Mouse (Mus musculus) limb, embryonic 14.5 days (tissue): Measurements from ENCODE around the gene Bmpr2. TPM values are rescaled to one million over a fixed set of nuclear protein-coding genes. Genes with fewer than 3 reads are reported as not detected.

Source experiments
- ATAC-seq: fragments of 200-750 bp; cut with Nextera tagmentation; 2 replicates; pipeline ENCODE4 v1.8.0; 2017; ENCODE audit warnings: low read depth, moderate number of reproducible peaks, moderate TSS enrichment; ENCODE audit not compliant: low FRiP score
- DNase-seq: peaks from one replicate; pipeline ENCODE4 v3.0.0-alpha.2; 2015; ENCODE audit warnings: low spot score
- H3K27ac ChIP-seq: fragments of 300-500 bp; sonication (generic); replicated peaks from 2 replicates; pipeline ENCODE4 v1.5.1; 2014; ENCODE audit warnings: low read depth, mild to moderate bottlenecking, low read length, moderate library complexity, mixed read lengths
- H3K27me3 ChIP-seq: fragments of 300-500 bp; sonication (generic); 2 replicates; pipeline ENCODE4 v1.6.1; 2014; ENCODE audit warnings: low read length, mixed read lengths; ENCODE audit not compliant: control insufficient read depth, insufficient read depth
- H3K36me3 ChIP-seq: fragments of 300-500 bp; sonication (generic); 2 replicates; pipeline ENCODE4 v1.6.1; 2014; ENCODE audit warnings: mild to moderate bottlenecking, low read length, moderate library complexity, mixed read lengths; ENCODE audit not compliant: control insufficient read depth, insufficient read depth
- H3K4me1 ChIP-seq: fragments of 300-500 bp; sonication (generic); 2 replicates; pipeline ENCODE4 v1.6.1; 2014; ENCODE audit warnings: antibody characterized with exemption, low read length, mixed read lengths; ENCODE audit not compliant: control insufficient read depth, insufficient read depth
- H3K4me2 ChIP-seq: fragments of 300-500 bp; sonication (generic); replicated peaks from 2 replicates; pipeline ENCODE4 v1.6.1; 2014; ENCODE audit warnings: low read depth, mild to moderate bottlenecking, low read length, moderate library complexity; ENCODE audit not compliant: severe bottlenecking
- H3K4me3 ChIP-seq: fragments of 300-500 bp; sonication (generic); replicated peaks from 2 replicates; pipeline ENCODE4 v1.5.1; 2014; ENCODE audit warnings: low read length
- H3K9ac ChIP-seq: fragments of 300-500 bp; sonication (generic); 2 replicates; pipeline ENCODE4 v1.6.1; 2014; ENCODE audit warnings: mild to moderate bottlenecking, low read depth, low read length, moderate library complexity; ENCODE audit not compliant: severe bottlenecking
- H3K9me3 ChIP-seq: fragments of 300-500 bp; sonication (generic); 2 replicates; pipeline ENCODE4 v1.6.1; 2016; ENCODE audit warnings: low read length; ENCODE audit not compliant: control insufficient read depth
- POLR2A ChIP-seq: fragments of 200-500 bp; IDR thresholded peaks from 2 replicates; pipeline ENCODE4 v1.8.0; 2012; ENCODE audit warnings: inconsistent platforms, mild to moderate bottlenecking, moderate library complexity, borderline replicate concordance; ENCODE audit not compliant: insufficient read depth, insufficient read length; ENCODE audit errors: extremely low read depth
- WGBS: fragments of 180-500 bp; shearing (Covaris S2); extraction: QIAGEN DNeasy Blood & Tissue Kit; methylation state at CpG from one replicate; pipeline ENCODE4 v1.1.7; 2014; 5-methylcytosine and 5-hydroxymethylcytosine counted together
- polyA plus RNA-seq, 2 experiments: library from polyadenylated mRNA; depleted of rRNA in 1 of 2; stranded (reverse) in 1 of 2; unstranded in 1 of 2; fragments of >200 nt; fragmentation: Nextera tagmentation in 1 of 2; extraction: Ambion mirVana in 1 of 2; gene quantifications; 2 replicates each; pipeline versions ENCODE4 v1.2.1 to v1.2.3; 2012 to 2014

Gene Bmpr2
- polyA plus RNA-seq, 2 experiments = 14.6 to 15.2 TPM

GRCm38 (mm10) chr1:59917401-59917800, 154.2 kb downstream of the Bmpr2 start:
- 53% methylated on average over 3 of the region's 3 CpGs for WGBS
- peaks cover 19% of the 10 kb centered on the region for H3K4me1 ChIP-seq

DNA sequence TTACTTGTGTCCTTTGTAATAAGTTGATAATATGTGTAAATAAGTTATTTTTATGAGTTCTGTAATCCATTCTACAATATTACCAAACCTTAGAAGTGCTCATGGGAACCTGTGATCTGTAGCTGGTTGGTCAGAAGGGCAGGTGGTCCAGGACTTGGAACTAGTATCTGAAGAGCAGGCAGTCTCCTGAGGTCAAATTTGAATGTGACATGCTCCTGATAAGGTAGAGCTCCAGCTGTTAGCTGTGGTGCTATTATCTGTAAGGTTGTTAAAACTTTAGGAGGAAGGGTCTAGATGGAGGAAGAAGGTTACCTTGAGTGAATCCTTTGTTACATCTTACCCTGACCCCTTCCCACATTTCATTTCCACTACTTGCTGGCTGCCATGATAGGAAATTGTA, 154.9 kb downstream of the Bmpr2 start:
- ATAC-seq = no peak
- no peak overlapping the region for H3K9ac ChIP-seq
- TF ChIP-seq POLR2A = no peak

More at GRCm38 (mm10) chr1:59917401-59917800, 154.2 kb downstream of the Bmpr2 start:
- Histone ChIP-seq H3K36me3 (no peaks in the 10 kb centered on the region), H3K4me2 (no peak overlapping the region), H3K27me3 (no peaks in the 10 kb centered on the region), H3K9me3 (no peaks in the 10 kb centered on the region), H3K4me3 (no peak overlapping the region), H3K27ac (no peak overlapping the region), H3K9ac (no peak overlapping the region)
- ATAC-seq (no peak), DNase-seq (no peak)
- no peak for TF ChIP-seq POLR2A

GRCm38 (mm10) chr1:59923201-59923600, 160.0 kb downstream of the Bmpr2 start:
- Histone ChIP-seq H3K4me1 (no peaks in the 10 kb centered on the region), H3K36me3 (no peaks in the 10 kb centered on the region), H3K4me3 (no peak overlapping the region), H3K4me2 (no peak overlapping the region), H3K9me3 (no peaks in the 10 kb centered on the region), H3K9ac (no peak overlapping the region), H3K27me3 (no peaks in the 10 kb centered on the region), H3K27ac (no peak overlapping the region)
- 82% methylated on average over 1 of the region's 1 CpGs for WGBS
- ATAC-seq (no peak), DNase-seq (no peak)
- TF ChIP-seq POLR2A = no peak

More for the DNA sequence above, 154.9 kb downstream of the Bmpr2 start:
- Histone ChIP-seq H3K36me3 (no peaks in the 10 kb centered on the region), H3K27me3 (no peaks in the 10 kb centered on the region), H3K9me3 (no peaks in the 10 kb centered on the region), H3K4me2 (no peak overlapping the region), H3K4me1 (peaks cover 19% of the 10 kb centered on the region), H3K27ac (no peak overlapping the region), H3K4me3 (no peak overlapping the region)
- DNase-seq = no peak

- H3K36me3 ChIP-seq = no peaks in the 10 kb centered on the region
- H3K27ac ChIP-seq = no peak overlapping the region
- DNase-seq = no peak
- H3K9me3 ChIP-seq = no peaks in the 10 kb centered on the region
- H3K4me3 ChIP-seq = no peak overlapping the region
- no peaks in the 10 kb centered on the region for H3K4me1 ChIP-seq
- no peak overlapping the region for H3K4me2 ChIP-seq
- TF ChIP-seq POLR2A = no peak
- H3K27me3 ChIP-seq = no peaks in the 10 kb centered on the region
- no peak overlapping the region for H3K9ac ChIP-seq
- WGBS = 83% methylated on average over 1 of the region's 1 CpGs
- no peak for ATAC-seq
Observed at GRCm38 (mm10) chr1:59923673-59924072, 160.5 kb downstream of the Bmpr2 start.

DNA sequence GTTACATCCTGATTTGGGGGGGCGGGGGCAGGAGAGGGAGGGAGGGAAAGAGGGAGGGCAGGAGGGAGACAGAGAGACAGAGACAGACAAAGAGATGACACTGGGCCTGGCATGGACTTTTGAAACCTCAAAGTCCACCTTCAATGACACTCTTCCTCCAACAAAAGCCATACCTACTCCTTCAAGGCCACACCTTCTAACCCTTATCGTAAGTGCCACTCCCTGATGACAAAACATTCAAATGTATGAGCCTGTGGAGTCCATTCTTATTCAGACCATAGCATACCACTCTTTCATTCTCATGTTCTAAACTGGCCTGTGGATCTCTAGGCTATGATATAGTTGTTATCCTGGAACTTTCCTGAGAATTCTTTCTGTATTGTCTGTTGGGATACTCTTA, 161.2 kb downstream of the Bmpr2 start:
- Histone ChIP-seq H3K27me3 (no peaks in the 10 kb centered on the region), H3K4me2 (no peak overlapping the region), H3K9me3 (no peaks in the 10 kb centered on the region), H3K27ac (no peak overlapping the region), H3K4me3 (no peak overlapping the region), H3K4me1 (no peaks in the 10 kb centered on the region), H3K9ac (no peak overlapping the region), H3K36me3 (no peaks in the 10 kb centered on the region)
- 85% methylated on average over 2 of the region's 2 CpGs for WGBS
- ATAC-seq (no peak), DNase-seq (no peak)
- no peak for TF ChIP-seq POLR2A
